Mouse (Mus musculus): ENCODE measurements around the gene Gm17079. TPM values are rescaled to one million over a fixed set of nuclear protein-coding genes. Genes with fewer than 3 reads are reported as not detected.

The Gm17079 gene
- total and polyA plus RNA-seq, 3 experiments = not detected

GRCm38 (mm10) chr14:51737967-51738366, 42.7 kb upstream of the Gm17079 start:
- TF ChIP-seq HCFC1 (IDR thresholded peaks at IDR 0.05; ENCODE audit: low read depth, low read length) (no peak), TBP (IDR thresholded peaks at IDR 0.05; ENCODE audit: low read depth, low read length) (no peak), CHD2 (IDR thresholded peaks at IDR 0.05; ENCODE audit: low read length) (no peak), CHD1 (IDR thresholded peaks at IDR 0.05; ENCODE audit: low read depth, low read length) (no peak), ZMIZ1 (IDR thresholded peaks at IDR 0.05; ENCODE audit: low read depth, low read length) (no peak), EP300 (IDR thresholded peaks at IDR 0.05; ENCODE audit: low read depth in 1 of 2, low read length in 2 of 2) (no peak), POLR2AphosphoS5 (IDR thresholded peaks at IDR 0.05; ENCODE audit: borderline replicate concordance, low read depth, low read length) (no peak), CTCF (IDR thresholded peaks at IDR 0.05 in 2 of 3, conservative IDR thresholded peaks at IDR 0.05 in 1 of 3; ENCODE audit: control insufficient read depth in 1 of 3, insufficient read depth in 1 of 3, low read depth in 2 of 3, low read length in 3 of 3, poor library complexity in 1 of 3, severe bottlenecking in 1 of 3) (no peak), MAZ (IDR thresholded peaks at IDR 0.05; ENCODE audit: low read depth, low read length) (no peak), ELF1 (IDR thresholded peaks at IDR 0.05; ENCODE audit: low read depth, low read length) (no peak), USF1 (IDR thresholded peaks at IDR 0.05; ENCODE audit: low read depth, low read length) (no peak), KAT2A (conservative IDR thresholded peaks at IDR 0.05; ENCODE audit: low read depth, low read length) (no peak), POLR2A (IDR thresholded peaks at IDR 0.05; ENCODE audit: control insufficient read depth in 1 of 2, insufficient read depth in 1 of 2, low read depth in 1 of 2, low read length in 2 of 2, poor library complexity in 1 of 2) (no peak), JUND (IDR thresholded peaks at IDR 0.05; ENCODE audit: low read depth, low read length) (no peak), MYB (IDR thresholded peaks at IDR 0.05; ENCODE audit: low read depth, low read length) (no peak), ETS1 (IDR thresholded peaks at IDR 0.05; ENCODE audit: low read depth, low read length) (no peak)
- Histone ChIP-seq H3K36me3 (ENCODE audit: control insufficient read depth in 1 of 2, insufficient read depth in 2 of 2, low read length in 2 of 2) (no peaks in the 10 kb centered on the region), H3K4me1 (ENCODE audit: control insufficient read depth in 1 of 2, insufficient read depth in 2 of 2, low read length in 2 of 2) (no peaks in the 10 kb centered on the region), H3K4me3 (ENCODE audit: control insufficient read depth in 1 of 2, insufficient read depth in 1 of 2, low read depth in 2 of 2, low read length in 2 of 2) (no peak overlapping the region), H3K27me3 (ENCODE audit: control insufficient read depth in 1 of 2, insufficient read depth in 2 of 2, low read length in 2 of 2) (no peaks in the 10 kb centered on the region), H3K9ac (ENCODE audit: control insufficient read depth, low read depth, low read length, poor library complexity, severe bottlenecking) (no peak overlapping the region), H3K9me3 (replicated peaks; ENCODE audit: insufficient read depth, low read length) (no peaks in the 10 kb centered on the region), H3K27ac (ENCODE audit: control insufficient read depth, low read depth, low read length) (no peak overlapping the region), H3K79me2 (ENCODE audit: control insufficient read depth, insufficient read depth, low read length, poor library complexity) (no peaks in the 10 kb centered on the region)
- no peak for DNase-seq (ENCODE audit: low read depth, low spot score)

- H3K9me3 ChIP-seq (replicated peaks; ENCODE audit: insufficient read depth, low read length) = no peaks in the 10 kb centered on the region
- H3K27me3 ChIP-seq (ENCODE audit: control insufficient read depth in 1 of 2, insufficient read depth in 2 of 2, low read length in 2 of 2) = no peaks in the 10 kb centered on the region
- H3K9ac ChIP-seq (ENCODE audit: control insufficient read depth, low read depth, low read length, poor library complexity, severe bottlenecking) = no peak within 1 kb of the TSS
- H3K27ac ChIP-seq (ENCODE audit: control insufficient read depth, low read depth, low read length) = no peak within 1 kb of the TSS
- no peaks in the 10 kb centered on the region for H3K36me3 ChIP-seq (ENCODE audit: control insufficient read depth in 1 of 2, insufficient read depth in 2 of 2, low read length in 2 of 2)
- H3K4me3 ChIP-seq (ENCODE audit: control insufficient read depth in 1 of 2, insufficient read depth in 1 of 2, low read depth in 2 of 2, low read length in 2 of 2) = no peak within 1 kb of the TSS
- no peak for TF ChIP-seq MAFK (IDR thresholded peaks at IDR 0.05; ENCODE audit: borderline replicate concordance, low read depth, low read length)
- TF ChIP-seq HCFC1 (IDR thresholded peaks at IDR 0.05; ENCODE audit: low read depth, low read length) = no peak
- TF ChIP-seq RAD21 (IDR thresholded peaks at IDR 0.05; ENCODE audit: low read depth, low read length) = no peak
- no peak for TF ChIP-seq TCF12 (IDR thresholded peaks at IDR 0.05; ENCODE audit: low read depth, low read length)
- TF ChIP-seq MYB (IDR thresholded peaks at IDR 0.05; ENCODE audit: low read depth, low read length) = no peak
- TF ChIP-seq EP300 (IDR thresholded peaks at IDR 0.05; ENCODE audit: low read depth in 1 of 2, low read length in 2 of 2) = no peak
- no peak for TF ChIP-seq CTCF (IDR thresholded peaks at IDR 0.05 in 2 of 3, conservative IDR thresholded peaks at IDR 0.05 in 1 of 3; ENCODE audit: control insufficient read depth in 1 of 3, insufficient read depth in 1 of 3, low read depth in 2 of 3, low read length in 3 of 3, poor library complexity in 1 of 3, severe bottlenecking in 1 of 3)
- TF ChIP-seq ELF1 (IDR thresholded peaks at IDR 0.05; ENCODE audit: low read depth, low read length) = no peak
- TF ChIP-seq MAX (IDR thresholded peaks at IDR 0.05; ENCODE audit: low read length) = no peak
- TF ChIP-seq GABPA (IDR thresholded peaks at IDR 0.05; ENCODE audit: low read depth, low read length) = no peak
- no peak for TF ChIP-seq GATA1 (IDR thresholded peaks at IDR 0.05; ENCODE audit: low read depth, low read length)
- DNase-seq (ENCODE audit: low read depth, low spot score) = no peak
- H3K4me1 ChIP-seq (ENCODE audit: control insufficient read depth in 1 of 2, insufficient read depth in 2 of 2, low read length in 2 of 2) = no peaks in the 10 kb centered on the region
- no peaks in the 10 kb centered on the region for H3K79me2 ChIP-seq (ENCODE audit: control insufficient read depth, insufficient read depth, low read length, poor library complexity)
These were observed 21.8 kb upstream of the Gm17079 start, which contains the start of gene Gm5800 for GRCm38 (mm10) chr14:51717083-51717482. Gene Gm5800 (minus strand): TSS chr14:51717183.
